Mouse (Mus musculus): Measurements from ENCODE around the gene Gm20532. TPM values are rescaled to one million over a fixed set of nuclear protein-coding genes. Genes with fewer than 3 reads are reported as not detected.

The Gm20532 gene
- polyA plus RNA-seq, 1 experiment from 2014 or later = not detected

DNA sequence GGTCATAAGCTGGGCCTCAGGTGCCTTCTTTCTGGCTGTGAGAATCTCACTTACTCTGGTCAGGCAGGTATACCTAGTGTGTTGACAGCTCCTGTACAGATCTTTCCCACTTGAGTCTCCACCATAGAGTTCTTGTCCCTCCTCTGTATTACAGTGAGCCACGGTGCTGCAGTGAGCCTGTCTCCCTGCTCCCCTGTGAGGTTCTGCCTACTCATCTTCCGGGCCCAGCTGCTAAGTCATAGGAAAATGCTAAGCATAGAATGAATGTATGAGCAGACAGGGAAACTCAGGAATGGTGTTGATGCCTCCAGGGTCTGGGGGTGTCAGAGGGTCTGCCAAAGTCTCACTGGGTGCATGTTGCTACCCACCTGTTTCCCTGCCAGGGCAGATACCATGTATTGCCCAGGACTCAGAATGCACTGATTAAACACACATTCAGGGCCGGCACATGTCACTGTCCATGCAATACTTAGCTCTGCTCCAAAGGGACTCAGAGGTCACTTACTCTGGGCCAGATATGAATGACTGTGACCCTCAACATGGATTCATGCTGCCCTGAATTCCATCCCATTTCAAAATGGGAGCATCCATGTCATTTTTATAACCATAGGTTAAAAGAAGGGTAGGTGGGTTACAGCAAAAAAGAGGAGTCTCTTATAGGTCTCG, 29.2 kb downstream of the Gm20532 start:
- no peak for ATAC-seq
- 85% methylated on average over 4 of the region's 4 CpGs for WGBS
- Histone ChIP-seq H3K9ac (ENCODE audit: low read depth, low read length) (0 out of 2 replicates have a peak overlapping the region, but pooled peaks have one; percentile 14), H3K4me1 (ENCODE audit: control insufficient read depth, insufficient read depth, low read length) (0 out of 2 replicates have a peak, but pooled peaks cover 7% of the 10 kb centered on the region), H3K27me3 (replicated peaks; ENCODE audit: control insufficient read depth, insufficient read depth, low read length) (no peaks in the 10 kb centered on the region), H3K9me3 (ENCODE audit: control insufficient read depth, low read length) (no peaks in the 10 kb centered on the region), H3K36me3 (ENCODE audit: control insufficient read depth, insufficient read depth, low read length) (no peaks in the 10 kb centered on the region), H3K27ac (ENCODE audit: low read length) (no peak overlapping the region), H3K4me2 (ENCODE audit: low read depth, low read length) (no peak overlapping the region), H3K4me3 (ENCODE audit: low read length) (no peak overlapping the region)

DNA sequence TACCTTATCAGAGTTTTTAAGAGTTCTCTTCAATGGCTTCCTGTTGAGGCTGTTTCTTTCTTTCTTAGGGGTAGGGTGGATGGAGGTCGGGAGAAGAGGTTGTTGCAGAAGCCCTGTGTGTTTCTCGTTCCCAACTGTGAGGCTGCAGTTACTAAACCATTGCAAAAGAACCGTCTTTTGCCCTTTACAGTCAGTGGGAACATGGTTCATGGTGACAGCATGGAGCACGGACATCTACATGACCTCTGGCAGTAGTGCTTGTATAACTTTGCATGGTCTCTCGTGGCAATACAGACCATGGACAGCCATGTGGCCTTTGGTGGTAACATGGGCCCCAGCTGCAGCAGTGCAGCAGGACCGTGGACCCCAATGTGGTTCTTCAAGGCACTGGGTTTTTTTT, 30.9 kb downstream of the Gm20532 start:
- Histone ChIP-seq H3K27ac (ENCODE audit: low read length) (no peak overlapping the region), H3K27me3 (replicated peaks; ENCODE audit: control insufficient read depth, insufficient read depth, low read length) (no peaks in the 10 kb centered on the region), H3K36me3 (ENCODE audit: control insufficient read depth, insufficient read depth, low read length) (no peaks in the 10 kb centered on the region), H3K4me1 (ENCODE audit: control insufficient read depth, insufficient read depth, low read length) (peaks cover 10% of the 10 kb centered on the region; the same call in 1 of the 2 replicates), H3K9ac (ENCODE audit: low read depth, low read length) (no peak overlapping the region), H3K4me2 (ENCODE audit: low read depth, low read length) (no peak overlapping the region), H3K4me3 (ENCODE audit: low read length) (no peak overlapping the region), H3K9me3 (ENCODE audit: control insufficient read depth, low read length) (no peaks in the 10 kb centered on the region)
- no peak for ATAC-seq
- WGBS = 79% methylated on average over 6 of the region's 6 CpGs

DNA sequence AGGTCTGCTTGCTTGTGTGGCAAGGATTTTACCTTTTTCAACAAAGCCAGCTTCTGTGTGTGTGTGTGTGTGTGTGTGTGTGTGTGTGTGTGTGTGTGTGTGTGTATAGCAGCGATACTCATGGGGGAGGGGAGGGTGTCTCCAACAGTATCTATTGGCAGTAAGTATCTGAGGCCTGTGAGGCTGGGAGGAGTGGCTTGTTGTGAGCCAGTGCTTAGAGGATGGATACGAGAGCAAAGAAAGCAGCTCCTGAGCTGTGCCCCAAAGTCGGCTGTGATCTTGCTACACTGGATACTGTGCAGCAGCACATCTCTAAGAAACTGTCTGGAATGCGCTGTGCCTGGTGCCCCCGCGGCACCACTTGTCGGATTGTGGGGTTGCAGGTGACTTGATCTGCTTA, 31.5 kb downstream of the Gm20532 start:
- ATAC-seq = no peak
- H3K4me2 ChIP-seq (ENCODE audit: low read depth, low read length) = no peak overlapping the region
- no peak overlapping the region for H3K27ac ChIP-seq (ENCODE audit: low read length)
- no peaks in the 10 kb centered on the region for H3K27me3 ChIP-seq (replicated peaks; ENCODE audit: control insufficient read depth, insufficient read depth, low read length)
- WGBS = 55% methylated on average over 7 of the region's 7 CpGs
- no peak overlapping the region for H3K9ac ChIP-seq (ENCODE audit: low read depth, low read length)
- H3K4me1 ChIP-seq (ENCODE audit: control insufficient read depth, insufficient read depth, low read length) = peaks cover 10% of the 10 kb centered on the region; the same call in 1 of the 2 replicates
- no peaks in the 10 kb centered on the region for H3K36me3 ChIP-seq (ENCODE audit: control insufficient read depth, insufficient read depth, low read length)
- no peaks in the 10 kb centered on the region for H3K9me3 ChIP-seq (ENCODE audit: control insufficient read depth, low read length)
- no peak overlapping the region for H3K4me3 ChIP-seq (ENCODE audit: low read length)

DNA sequence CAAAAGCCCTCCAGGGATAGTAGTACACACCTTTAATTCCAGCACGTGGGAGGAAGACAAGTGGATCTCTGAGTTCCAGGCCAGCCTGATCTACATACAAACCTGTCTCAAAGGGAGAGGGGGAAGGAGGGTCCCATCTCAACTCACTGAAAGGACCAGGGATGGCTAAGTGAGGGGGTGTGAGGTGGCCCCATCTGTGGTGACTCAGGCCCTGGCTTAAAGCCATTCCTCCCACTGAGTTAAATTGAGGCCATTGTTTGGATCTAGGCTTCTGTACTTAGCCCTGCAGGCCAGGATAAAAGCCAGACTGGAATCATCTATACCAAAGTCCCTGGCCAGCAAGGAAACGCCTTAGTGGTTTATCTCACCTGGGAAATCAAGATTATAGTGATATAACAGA, 34.8 kb downstream of the Gm20532 start:
- H3K27me3 ChIP-seq (replicated peaks; ENCODE audit: control insufficient read depth, insufficient read depth, low read length) = no peaks in the 10 kb centered on the region
- no peaks in the 10 kb centered on the region for H3K9me3 ChIP-seq (ENCODE audit: control insufficient read depth, low read length)
- peak; percentile 43 for ATAC-seq
- H3K4me3 ChIP-seq (ENCODE audit: low read length) = no peak overlapping the region
- no peaks in the 10 kb centered on the region for H3K36me3 ChIP-seq (ENCODE audit: control insufficient read depth, insufficient read depth, low read length)
- no peak overlapping the region for H3K4me2 ChIP-seq (ENCODE audit: low read depth, low read length)
- H3K27ac ChIP-seq (ENCODE audit: low read length) = no peak overlapping the region
- peak overlapping the region; percentile 33; the same call in 1 of the 2 replicates for H3K9ac ChIP-seq (ENCODE audit: low read depth, low read length)
- 38% methylated on average over 2 of the region's 2 CpGs for WGBS
- peaks cover 6% of the 10 kb centered on the region; the same call in 1 of the 2 replicates for H3K4me1 ChIP-seq (ENCODE audit: control insufficient read depth, insufficient read depth, low read length)

DNA sequence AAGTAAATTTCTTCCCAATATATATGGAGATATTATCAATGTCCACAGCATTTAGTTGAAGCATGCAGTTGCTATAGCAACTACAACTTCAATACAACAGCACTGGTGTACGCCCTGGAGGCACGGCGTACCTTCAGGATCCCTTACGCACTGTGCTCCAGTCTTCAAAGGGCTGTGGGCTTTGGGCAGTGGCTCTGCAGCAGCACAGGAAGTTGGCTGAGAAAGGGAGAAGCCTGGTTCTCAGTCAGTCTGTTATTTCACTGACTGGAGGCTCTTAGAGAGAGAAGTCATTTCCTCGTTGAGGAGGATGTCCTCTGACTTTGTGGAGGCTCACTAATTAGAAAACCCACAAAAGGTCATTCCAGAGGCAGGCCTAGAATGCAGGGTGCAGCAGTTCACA, 36.5 kb downstream of the Gm20532 start:
- H3K36me3 ChIP-seq (ENCODE audit: control insufficient read depth, insufficient read depth, low read length) = no peaks in the 10 kb centered on the region
- H3K4me2 ChIP-seq (ENCODE audit: low read depth, low read length) = no peak overlapping the region
- no peaks in the 10 kb centered on the region for H3K9me3 ChIP-seq (ENCODE audit: control insufficient read depth, low read length)
- H3K4me3 ChIP-seq (ENCODE audit: low read length) = no peak overlapping the region
- H3K9ac ChIP-seq (ENCODE audit: low read depth, low read length) = no peak overlapping the region
- WGBS = 66% methylated on average over 5 of the region's 5 CpGs
- H3K27ac ChIP-seq (ENCODE audit: low read length) = no peak overlapping the region
- ATAC-seq = no peak
- H3K27me3 ChIP-seq (replicated peaks; ENCODE audit: control insufficient read depth, insufficient read depth, low read length) = no peaks in the 10 kb centered on the region
- peaks cover 11% of the 10 kb centered on the region for H3K4me1 ChIP-seq (ENCODE audit: control insufficient read depth, insufficient read depth, low read length)

DNA sequence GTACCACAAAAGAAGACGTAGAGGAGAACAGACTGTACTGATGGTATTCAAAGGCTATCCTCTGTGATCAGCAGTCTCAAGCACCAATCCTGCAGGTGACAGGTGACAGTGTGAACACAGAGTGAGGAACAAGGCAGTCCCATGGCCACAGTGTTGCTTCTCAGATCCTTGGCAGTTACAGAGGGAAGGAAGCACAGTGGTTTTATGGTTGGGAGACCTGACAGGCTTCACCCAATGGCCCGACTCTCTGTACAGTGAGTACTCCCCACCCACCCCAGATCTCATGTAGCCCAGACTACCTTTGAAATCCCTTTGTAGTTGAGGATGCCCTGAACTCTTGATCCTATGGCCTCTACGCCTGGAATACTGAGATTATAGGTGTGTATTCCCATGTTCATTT, 39.0 kb downstream of the Gm20532 start:
- H3K4me2 ChIP-seq (ENCODE audit: low read depth, low read length) = no peak overlapping the region
- no peak for ATAC-seq
- H3K4me1 ChIP-seq (ENCODE audit: control insufficient read depth, insufficient read depth, low read length) = peaks cover 30% of the 10 kb centered on the region
- no peak overlapping the region for H3K27ac ChIP-seq (ENCODE audit: low read length)
- H3K9me3 ChIP-seq (ENCODE audit: control insufficient read depth, low read length) = no peaks in the 10 kb centered on the region
- H3K4me3 ChIP-seq (ENCODE audit: low read length) = no peak overlapping the region
- H3K27me3 ChIP-seq (replicated peaks; ENCODE audit: control insufficient read depth, insufficient read depth, low read length) = no peaks in the 10 kb centered on the region
- WGBS = 81% methylated on average over 3 of the region's 3 CpGs
- no peaks in the 10 kb centered on the region for H3K36me3 ChIP-seq (ENCODE audit: control insufficient read depth, insufficient read depth, low read length)
- H3K9ac ChIP-seq (ENCODE audit: low read depth, low read length) = no peak overlapping the region

DNA sequence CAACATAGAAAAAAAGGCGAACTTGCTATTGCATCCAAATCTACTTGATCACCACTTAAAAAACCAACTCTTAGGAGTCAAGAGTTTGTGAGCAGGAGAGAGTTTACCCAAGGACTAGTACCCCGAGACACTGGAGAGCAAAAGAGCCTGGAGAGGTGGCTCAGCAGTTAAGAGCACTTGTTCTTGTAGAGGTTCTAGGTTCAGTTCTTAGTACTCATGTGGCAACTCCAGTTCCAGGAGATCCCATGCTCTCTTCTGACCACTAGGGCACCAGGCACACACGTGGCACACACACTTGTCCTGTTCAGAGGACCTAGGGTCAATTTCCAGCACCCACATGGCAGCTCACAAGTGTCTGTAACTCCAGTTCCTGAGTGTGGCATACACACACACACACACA, 39.6 kb downstream of the Gm20532 start:
- no peaks in the 10 kb centered on the region for H3K9me3 ChIP-seq (ENCODE audit: control insufficient read depth, low read length)
- 71% methylated on average over 3 of the region's 3 CpGs for WGBS
- no peak overlapping the region for H3K27ac ChIP-seq (ENCODE audit: low read length)
- H3K27me3 ChIP-seq (replicated peaks; ENCODE audit: control insufficient read depth, insufficient read depth, low read length) = no peaks in the 10 kb centered on the region
- peaks cover 36% of the 10 kb centered on the region for H3K4me1 ChIP-seq (ENCODE audit: control insufficient read depth, insufficient read depth, low read length)
- H3K9ac ChIP-seq (ENCODE audit: low read depth, low read length) = no peak overlapping the region
- H3K36me3 ChIP-seq (ENCODE audit: control insufficient read depth, insufficient read depth, low read length) = no peaks in the 10 kb centered on the region
- ATAC-seq = no peak
- H3K4me3 ChIP-seq (ENCODE audit: low read length) = no peak overlapping the region
- H3K4me2 ChIP-seq (ENCODE audit: low read depth, low read length) = no peak overlapping the region

DNA sequence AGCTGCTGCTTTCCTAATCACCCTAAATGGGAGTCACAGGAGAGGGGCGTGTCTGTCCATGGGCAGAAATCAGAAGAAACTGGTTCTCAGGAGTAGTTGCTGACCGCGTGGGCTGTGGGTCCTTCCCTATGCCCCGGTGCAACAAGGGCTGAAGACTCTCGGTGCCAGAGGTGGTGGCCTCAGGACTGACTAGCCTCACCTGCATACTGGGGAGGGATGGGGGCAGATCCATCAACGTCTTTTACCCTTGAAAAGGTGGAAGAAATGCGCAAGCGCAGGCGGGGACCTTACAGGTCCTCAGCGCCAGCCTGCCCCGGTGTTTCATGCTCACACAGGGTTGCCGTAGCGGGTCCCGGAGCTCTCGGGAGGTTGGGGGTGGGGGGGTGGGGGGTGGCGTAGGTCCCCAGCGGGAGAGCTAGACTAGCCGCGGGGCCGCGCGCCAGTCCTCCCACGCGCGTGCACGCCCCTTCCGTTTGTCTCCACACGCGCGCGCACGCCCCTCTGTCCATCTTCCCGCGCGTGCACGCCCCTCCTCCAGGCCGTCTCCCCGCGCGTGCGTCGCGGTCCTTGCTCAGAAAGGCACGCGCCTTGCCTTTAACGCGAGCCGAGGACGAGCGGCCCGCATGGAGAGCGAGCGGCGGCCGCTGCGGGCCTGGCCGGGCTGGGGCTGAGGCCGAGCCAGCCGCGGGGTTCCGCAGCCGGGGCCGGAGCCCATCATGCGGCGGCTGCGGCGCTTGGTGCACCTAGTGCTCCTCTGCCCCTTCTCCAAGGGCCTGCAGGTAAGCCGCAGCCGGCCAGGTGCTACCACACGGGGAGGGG, 41.7 kb downstream of the Gm20532 start, which contains the start of gene Fam69b:
Gene Fam69b (plus strand): TSS at position 537 of the 819 bp plus-strand sequence.
- no peaks in the 10 kb centered on the region for H3K27me3 ChIP-seq (replicated peaks; ENCODE audit: control insufficient read depth, insufficient read depth, low read length)
- peak within 1 kb of the TSS; percentile 93 for H3K9ac ChIP-seq (ENCODE audit: low read depth, low read length)
- H3K27ac ChIP-seq (ENCODE audit: low read length) = peak within 1 kb of the TSS; percentile 28; the same call in 1 of the 2 replicates
- peak within 1 kb of the TSS; percentile 75 for H3K4me3 ChIP-seq (ENCODE audit: low read length)
- peak within 1 kb of the TSS; percentile 95 for H3K4me2 ChIP-seq (ENCODE audit: low read depth, low read length)
- H3K4me1 ChIP-seq (ENCODE audit: control insufficient read depth, insufficient read depth, low read length) = peaks cover 30% of the 10 kb centered on the region
- under 1% methylated on average over 53 of the region's 70 CpGs for WGBS
- no peaks in the 10 kb centered on the region for H3K9me3 ChIP-seq (ENCODE audit: control insufficient read depth, low read length)
- H3K36me3 ChIP-seq (ENCODE audit: control insufficient read depth, insufficient read depth, low read length) = no peaks in the 10 kb centered on the region
- ATAC-seq = peak; percentile 61

DNA sequence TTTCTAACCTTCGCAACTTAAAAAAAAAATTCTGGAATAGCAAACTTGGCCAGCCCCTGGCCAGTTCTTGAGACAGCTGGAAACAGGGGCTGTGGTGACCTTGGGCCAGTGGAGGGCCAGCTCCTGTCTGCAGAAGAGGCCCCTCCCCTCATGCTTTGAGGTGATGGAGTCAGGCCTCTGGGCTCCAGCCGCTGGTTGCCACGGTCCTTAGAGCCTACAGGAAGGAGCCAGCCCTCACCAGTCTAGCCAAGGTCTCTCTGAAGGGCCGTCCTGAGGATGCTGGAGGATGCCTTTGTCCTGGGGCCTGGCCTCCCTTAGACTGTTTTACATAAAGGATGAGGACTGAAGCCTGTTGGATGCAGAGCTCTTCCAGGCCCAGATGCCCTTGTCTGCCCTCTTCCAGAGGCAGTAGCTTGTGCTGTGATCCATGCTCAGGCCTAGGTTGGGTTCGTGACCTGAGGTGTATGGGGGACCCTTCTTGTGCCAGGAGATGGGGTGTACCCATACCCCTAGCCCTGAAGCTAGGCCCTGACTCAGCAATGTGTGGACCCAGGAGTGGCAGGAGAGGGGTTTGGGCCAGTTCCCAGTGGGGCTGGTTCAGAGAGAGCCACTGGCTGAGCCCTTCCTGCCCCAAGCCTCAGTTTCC, 42.5 kb downstream of the Gm20532 start:
- peak overlapping the region; percentile 75 for H3K4me3 ChIP-seq (ENCODE audit: low read length)
- H3K9ac ChIP-seq (ENCODE audit: low read depth, low read length) = peak overlapping the region; percentile 93
- H3K27me3 ChIP-seq (replicated peaks; ENCODE audit: control insufficient read depth, insufficient read depth, low read length) = no peaks in the 10 kb centered on the region
- 24% methylated on average over 5 of the region's 5 CpGs for WGBS
- peak overlapping the region; percentile 95 for H3K4me2 ChIP-seq (ENCODE audit: low read depth, low read length)
- no peak overlapping the region; the same call in 1 of the 2 replicates for H3K27ac ChIP-seq (ENCODE audit: low read length)
- H3K36me3 ChIP-seq (ENCODE audit: control insufficient read depth, insufficient read depth, low read length) = no peaks in the 10 kb centered on the region
- peak; percentile 22 for ATAC-seq
- H3K9me3 ChIP-seq (ENCODE audit: control insufficient read depth, low read length) = no peaks in the 10 kb centered on the region
- H3K4me1 ChIP-seq (ENCODE audit: control insufficient read depth, insufficient read depth, low read length) = peaks cover 30% of the 10 kb centered on the region

All from intestine, embryonic 16.5 days (tissue).